Mouse (Mus musculus): Measurements from ENCODE around the gene Cdc42bpg. TPM values are rescaled to one million over a fixed set of nuclear protein-coding genes. Genes with fewer than 3 reads are reported as not detected.

Gene Cdc42bpg
- polyA plus RNA-seq, 1 experiment: 7.7 TPM

DNA sequence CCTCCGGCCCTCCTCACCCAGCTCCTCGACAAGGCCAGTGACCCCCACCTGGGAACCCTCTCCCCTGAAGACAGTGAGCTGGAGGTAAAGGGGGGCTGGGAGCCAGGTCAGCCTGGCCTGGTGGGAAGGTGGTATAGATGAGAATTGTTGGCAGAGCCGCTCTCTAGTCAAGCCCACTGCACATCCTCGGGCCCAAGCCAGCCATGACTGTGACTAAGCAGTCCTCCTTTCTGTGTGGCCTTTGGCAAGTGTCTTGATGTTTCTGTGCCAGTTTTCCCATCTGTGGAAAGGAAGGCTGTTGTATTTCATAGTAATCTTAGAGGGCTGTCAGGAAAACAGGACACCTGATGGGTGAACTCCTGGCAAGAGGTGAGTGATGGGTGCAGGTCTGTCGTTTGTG lies 37.7 kb downstream of the Cdc42bpg start:
- no peak overlapping the region; the same call in 1 of the 2 replicates for H3K27ac ChIP-seq (ENCODE audit: insufficient read depth, low read length)
- no peaks in the 10 kb centered on the region for H3K27me3 ChIP-seq (ENCODE audit: control insufficient read depth, insufficient read depth, low read length)
- WGBS: 84% methylated on average over 5 of the region's 5 CpGs
- no peak overlapping the region for H3K4me3 ChIP-seq (ENCODE audit: extremely low read depth, insufficient read depth, insufficient read length)
- no peak for DNase-seq (ENCODE audit: low read depth in 1 of 2, low spot score in 2 of 2)
- no peak for TF ChIP-seq POLR2A (IDR thresholded peaks at IDR 0.05; ENCODE audit: low read depth, low read length)
- TF ChIP-seq CTCF (IDR thresholded peaks at IDR 0.05; ENCODE audit: extremely low read depth, insufficient read depth, insufficient read length, insufficient replicate concordance): no peak
- peaks cover 20% of the 10 kb centered on the region; the same call in 1 of the 2 replicates for H3K4me1 ChIP-seq (ENCODE audit: control insufficient read depth, insufficient read depth, insufficient read length)
- H3K36me3 ChIP-seq (ENCODE audit: control insufficient read depth, insufficient read depth, low read length): peaks cover 46% of the 10 kb centered on the region

DNA sequence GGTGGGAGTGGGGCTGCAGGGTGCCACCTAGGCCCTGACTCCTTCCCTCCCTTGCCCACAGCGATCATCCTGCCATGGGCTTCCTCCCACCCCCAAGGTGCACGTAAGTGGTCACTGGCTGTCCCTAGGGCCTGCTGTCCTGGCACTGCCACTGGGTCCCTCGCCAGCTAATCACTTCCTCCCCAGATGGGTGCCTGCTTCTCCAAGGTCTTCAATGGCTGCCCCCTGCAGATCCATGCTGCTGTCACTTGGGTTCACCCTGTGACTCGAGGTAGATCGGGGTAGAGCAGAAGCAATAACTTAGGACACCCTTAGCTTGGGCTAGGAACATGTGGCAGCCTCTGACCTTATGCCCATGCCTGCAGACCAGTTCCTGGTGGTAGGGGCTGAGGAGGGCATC lies 39.8 kb downstream of the Cdc42bpg start:
- peaks cover 51% of the 10 kb centered on the region for H3K36me3 ChIP-seq (ENCODE audit: control insufficient read depth, insufficient read depth, low read length)
- WGBS: 92% methylated on average over 5 of the region's 5 CpGs

DNA sequence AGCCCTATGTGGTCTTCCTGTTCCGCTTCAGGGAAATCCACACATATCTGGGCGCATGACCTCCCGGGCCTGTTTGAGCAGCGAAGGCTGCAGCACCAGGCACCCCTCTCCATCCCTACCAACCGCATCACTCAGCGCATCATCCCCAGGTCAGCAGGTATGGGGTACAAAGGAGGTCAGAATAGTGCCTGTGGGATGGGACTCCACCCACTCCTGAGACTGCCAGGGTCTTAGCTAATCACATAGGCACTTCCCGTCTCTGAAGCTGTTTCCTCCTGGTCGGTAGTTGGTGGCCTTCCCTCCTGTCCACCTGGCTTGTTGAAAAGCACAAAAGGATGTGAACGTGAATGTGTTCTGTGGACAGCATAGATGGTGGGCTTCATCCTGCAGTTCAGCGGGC lies 40.4 kb downstream of the Cdc42bpg start:
- Histone ChIP-seq H3K27ac (ENCODE audit: insufficient read depth, low read length) (no peak overlapping the region), H3K4me3 (ENCODE audit: extremely low read depth, insufficient read depth, insufficient read length) (no peak overlapping the region), H3K27me3 (ENCODE audit: control insufficient read depth, insufficient read depth, low read length) (no peaks in the 10 kb centered on the region), H3K36me3 (ENCODE audit: control insufficient read depth, insufficient read depth, low read length) (peaks cover 56% of the 10 kb centered on the region), H3K4me1 (ENCODE audit: control insufficient read depth, insufficient read depth, insufficient read length) (peaks cover 14% of the 10 kb centered on the region; the same call in 1 of the 2 replicates)
- no peak for TF ChIP-seq CTCF (IDR thresholded peaks at IDR 0.05; ENCODE audit: extremely low read depth, insufficient read depth, insufficient read length, insufficient replicate concordance)
- 82% methylated on average over 10 of the region's 10 CpGs for WGBS
- no peak for DNase-seq (ENCODE audit: low read depth in 1 of 2, low spot score in 2 of 2)

More for the DNA sequence above, 39.8 kb downstream of the Cdc42bpg start:
- no peak overlapping the region for H3K27ac ChIP-seq (ENCODE audit: insufficient read depth, low read length)
- no peak for TF ChIP-seq CTCF (IDR thresholded peaks at IDR 0.05; ENCODE audit: extremely low read depth, insufficient read depth, insufficient read length, insufficient replicate concordance)
- no peak for TF ChIP-seq POLR2A (IDR thresholded peaks at IDR 0.05; ENCODE audit: low read depth, low read length)
- no peak overlapping the region for H3K4me3 ChIP-seq (ENCODE audit: extremely low read depth, insufficient read depth, insufficient read length)
- no peak for DNase-seq (ENCODE audit: low read depth in 1 of 2, low spot score in 2 of 2)
- peaks cover 14% of the 10 kb centered on the region; the same call in 1 of the 2 replicates for H3K4me1 ChIP-seq (ENCODE audit: control insufficient read depth, insufficient read depth, insufficient read length)
- no peaks in the 10 kb centered on the region for H3K27me3 ChIP-seq (ENCODE audit: control insufficient read depth, insufficient read depth, low read length)

DNA sequence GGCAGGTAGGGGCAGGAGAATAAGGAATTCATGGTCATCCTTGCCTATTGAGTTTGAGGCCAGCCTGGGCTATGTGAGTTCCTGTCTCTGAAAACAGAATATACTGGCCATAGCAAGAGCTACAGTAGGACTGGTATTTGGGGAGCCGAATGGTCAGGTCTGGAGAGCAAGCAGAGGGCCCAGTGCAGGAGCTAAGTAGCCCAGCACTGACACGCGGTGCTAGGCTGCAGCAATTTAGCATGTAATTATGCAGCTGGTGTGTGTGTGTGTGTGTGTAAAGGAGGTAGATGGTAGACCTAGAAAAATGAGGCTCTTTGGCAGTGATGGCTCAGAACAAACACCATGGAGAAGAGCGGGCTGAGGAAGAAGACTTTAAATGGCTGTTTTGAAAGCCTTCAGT lies 41.4 kb downstream of the Cdc42bpg start:
- Histone ChIP-seq H3K36me3 (ENCODE audit: control insufficient read depth, insufficient read depth, low read length) (peaks cover 59% of the 10 kb centered on the region), H3K27me3 (ENCODE audit: control insufficient read depth, insufficient read depth, low read length) (no peaks in the 10 kb centered on the region), H3K4me1 (ENCODE audit: control insufficient read depth, insufficient read depth, insufficient read length) (peaks cover 10% of the 10 kb centered on the region; the same call in 1 of the 2 replicates), H3K27ac (ENCODE audit: insufficient read depth, low read length) (no peak overlapping the region), H3K4me3 (ENCODE audit: extremely low read depth, insufficient read depth, insufficient read length) (no peak overlapping the region)
- 94% methylated on average over 4 of the region's 4 CpGs for WGBS
- DNase-seq (ENCODE audit: low read depth in 1 of 2, low spot score in 2 of 2): no peak
- TF ChIP-seq POLR2A (IDR thresholded peaks at IDR 0.05; ENCODE audit: low read depth, low read length) (no peak), CTCF (IDR thresholded peaks at IDR 0.05; ENCODE audit: extremely low read depth, insufficient read depth, insufficient read length, insufficient replicate concordance) (no peak)

DNA sequence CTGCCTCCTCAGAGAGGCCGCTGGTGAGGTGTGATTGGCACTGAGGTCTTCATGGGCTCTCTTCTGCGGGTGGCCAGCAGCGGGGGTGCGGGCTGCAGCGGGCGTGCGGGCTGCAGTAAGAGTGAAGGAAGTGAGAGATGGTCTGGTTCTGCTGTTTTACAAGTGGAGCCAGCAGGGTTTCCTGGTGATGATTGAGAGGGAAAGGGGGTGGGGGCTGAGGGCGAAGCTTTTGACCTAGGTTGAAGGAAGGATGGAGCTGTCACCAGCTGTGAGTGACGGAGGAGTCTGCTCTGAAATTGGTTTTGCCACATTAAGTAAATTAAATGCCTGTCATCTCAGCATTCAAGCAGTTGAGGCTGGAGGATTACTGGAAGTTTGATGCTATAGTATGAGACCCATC lies 42.5 kb downstream of the Cdc42bpg start:
- WGBS: 48% methylated on average over 9 of the region's 9 CpGs
- Histone ChIP-seq H3K27ac (ENCODE audit: insufficient read depth, low read length) (no peak overlapping the region), H3K36me3 (ENCODE audit: control insufficient read depth, insufficient read depth, low read length) (peaks cover 62% of the 10 kb centered on the region), H3K4me1 (ENCODE audit: control insufficient read depth, insufficient read depth, insufficient read length) (peaks cover 2% of the 10 kb centered on the region; the same call in 1 of the 2 replicates), H3K27me3 (ENCODE audit: control insufficient read depth, insufficient read depth, low read length) (no peaks in the 10 kb centered on the region), H3K4me3 (ENCODE audit: extremely low read depth, insufficient read depth, insufficient read length) (no peak overlapping the region)
- TF ChIP-seq CTCF (IDR thresholded peaks at IDR 0.05; ENCODE audit: extremely low read depth, insufficient read depth, insufficient read length, insufficient replicate concordance) (no peak), POLR2A (IDR thresholded peaks at IDR 0.05; ENCODE audit: low read depth, low read length) (no peak)
- no peak for DNase-seq (ENCODE audit: low read depth in 1 of 2, low spot score in 2 of 2)

DNA sequence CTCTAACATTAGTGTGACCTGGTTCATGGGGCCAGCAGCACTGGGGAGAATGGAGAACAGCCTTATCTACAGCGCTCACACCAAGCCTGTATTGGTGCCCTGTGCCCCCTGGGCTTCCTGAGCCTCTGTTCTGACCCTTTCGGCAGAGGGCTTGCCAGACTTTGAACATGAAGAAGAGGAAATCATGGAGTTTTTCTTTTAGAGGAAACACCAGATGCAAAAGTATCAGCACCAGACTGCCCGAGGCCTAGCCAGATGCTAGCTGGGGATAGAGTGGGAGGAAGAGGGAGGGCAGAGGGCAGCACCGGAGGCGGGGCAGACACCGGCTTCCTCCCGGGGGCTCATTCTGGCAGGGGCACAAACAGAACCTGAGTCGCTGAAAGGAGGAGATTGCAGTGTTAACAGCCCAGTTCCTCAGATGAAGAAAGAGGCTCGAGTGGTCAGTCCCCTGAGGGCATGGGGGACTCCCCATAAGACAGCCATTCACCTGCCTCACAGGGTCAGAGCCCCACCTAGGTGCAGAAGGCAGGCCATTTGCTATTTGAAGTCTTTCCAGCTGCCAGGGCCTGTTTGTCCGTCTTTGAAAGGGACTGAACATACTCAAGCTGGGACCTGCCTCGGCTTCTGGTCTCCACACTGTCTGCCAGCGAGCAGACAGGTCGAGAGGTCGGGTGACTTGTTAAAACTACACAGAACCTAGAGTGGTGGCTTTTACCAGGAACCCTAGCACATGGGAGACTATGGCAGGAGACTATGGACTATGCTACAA lies 43.1 kb downstream of the Cdc42bpg start:
- TF ChIP-seq CTCF (IDR thresholded peaks at IDR 0.05; ENCODE audit: extremely low read depth, insufficient read depth, insufficient read length, insufficient replicate concordance) (no peak), POLR2A (IDR thresholded peaks at IDR 0.05; ENCODE audit: low read depth, low read length) (no peak)
- H3K27ac ChIP-seq (ENCODE audit: insufficient read depth, low read length): no peak overlapping the region
- peaks cover 2% of the 10 kb centered on the region; the same call in 1 of the 2 replicates for H3K4me1 ChIP-seq (ENCODE audit: control insufficient read depth, insufficient read depth, insufficient read length)
- peaks cover 61% of the 10 kb centered on the region for H3K36me3 ChIP-seq (ENCODE audit: control insufficient read depth, insufficient read depth, low read length)
- no peaks in the 10 kb centered on the region for H3K27me3 ChIP-seq (ENCODE audit: control insufficient read depth, insufficient read depth, low read length)
- H3K4me3 ChIP-seq (ENCODE audit: extremely low read depth, insufficient read depth, insufficient read length): no peak overlapping the region
- 31% methylated on average over 14 of the region's 14 CpGs for WGBS
- DNase-seq (ENCODE audit: low read depth in 1 of 2, low spot score in 2 of 2): no peak

Data from spleen, adult 2 months (tissue).